Mouse (Mus musculus) layer of hippocampus, postnatal 10 days (tissue): ENCODE measurements at regions not wholly inside any gene's neighbourhood (a gene's known extent, or its start where the extent isn't known, plus 50 kb on each side); places are given as distances from the start of the nearest gene placed in this dataset.

ENCODE experiments used
- DNase-seq, 2 experiments: peaks; one replicate each; pipeline ENCODE4 v3.0.0; 2021; ENCODE audit warnings: low spot score in 2 of 2

GRCm38 (mm10) chr13:6059515-6060228 is 198.4 kb downstream of the Klf6 start:
- no peak for DNase-seq

GRCm38 (mm10) chr13:6060229-6060845 is 199.1 kb downstream of the Klf6 start:
- no peak for DNase-seq

GRCm38 (mm10) chr13:6062305-6062704 is 201.0 kb downstream of the Klf6 start:
- DNase-seq: no peak

GRCm38 (mm10) chr13:6062729-6063386 is 201.6 kb downstream of the Klf6 start:
- DNase-seq: no peak

- no peak for DNase-seq
These were observed 215.9 kb downstream of the Klf6 start for GRCm38 (mm10) chr13:6076978-6077825.

- no peak for DNase-seq
These were observed 224.6 kb downstream of the Klf6 start for GRCm38 (mm10) chr13:6085891-6086290.

- no peak for DNase-seq
These were observed 247.9 kb downstream of the Klf6 start for GRCm38 (mm10) chr13:6109018-6109657.

GRCm38 (mm10) chr13:6119703-6120102 is 258.4 kb downstream of the Klf6 start:
- DNase-seq: no peak

GRCm38 (mm10) chr13:6127311-6127710 is 266.0 kb downstream of the Klf6 start:
- no peak for DNase-seq

- no peak for DNase-seq
These were observed 267.6 kb downstream of the Klf6 start for GRCm38 (mm10) chr13:6128903-6129302.

- DNase-seq: no peak
These were observed 270.1 kb downstream of the Klf6 start for GRCm38 (mm10) chr13:6131363-6131762.

- no peak for DNase-seq
These were observed 275.9 kb downstream of the Klf6 start for GRCm38 (mm10) chr13:6137170-6137569.

- DNase-seq: no peak
These were observed 281.5 kb downstream of the Klf6 start for GRCm38 (mm10) chr13:6142771-6143170.

- DNase-seq: no peak
These were observed 292.4 kb downstream of the Klf6 start for GRCm38 (mm10) chr13:6153657-6154056.

- no peak for DNase-seq
These were observed 294.9 kb downstream of the Klf6 start for GRCm38 (mm10) chr13:6156191-6156590.

GRCm38 (mm10) chr13:6157029-6157428 is 295.7 kb downstream of the Klf6 start:
- no peak for DNase-seq

- DNase-seq: no peak
These were observed 296.7 kb downstream of the Klf6 start for GRCm38 (mm10) chr13:6157946-6158345.

GRCm38 (mm10) chr13:6159412-6159811 is 298.1 kb downstream of the Klf6 start:
- DNase-seq: no peak

GRCm38 (mm10) chr13:6165916-6166315 is 304.6 kb downstream of the Klf6 start:
- DNase-seq: no peak

GRCm38 (mm10) chr13:6167055-6167761 is 305.9 kb downstream of the Klf6 start:
- no peak for DNase-seq
